Mouse (Mus musculus) limb, embryonic 11.5 days (tissue): ENCODE data around the gene Cep70. TPM values are rescaled to one million over a fixed set of nuclear protein-coding genes. Genes with fewer than 3 reads are reported as not detected.
A peak's percentile ranks its signal among the peaks of the same experiment; 100 is the strongest.

Experiments
- ATAC-seq: fragments of 200-750 bp; cut with Nextera tagmentation; 2 replicates; pipeline ENCODE4 v1.8.0; 2017; ENCODE audit warnings: low read depth; ENCODE audit not compliant: insufficient number of reproducible peaks, low FRiP score, low TSS enrichment
- DNase-seq: peaks from one replicate; pipeline ENCODE4 v3.0.0-alpha.2; 2015; ENCODE audit warnings: low spot score
- H3K27ac ChIP-seq: fragments of 300-500 bp; sonication (generic); replicated peaks from 2 replicates; pipeline ENCODE4 v1.5.1; 2014; ENCODE audit warnings: low read depth, mild to moderate bottlenecking, low read length
- H3K27me3 ChIP-seq: fragments of 300-500 bp; sonication (generic); 2 replicates; pipeline ENCODE4 v1.6.1; 2014; ENCODE audit warnings: mild to moderate bottlenecking, low read length, mixed read lengths; ENCODE audit not compliant: control insufficient read depth, insufficient read depth
- H3K36me3 ChIP-seq: fragments of 300-500 bp; sonication (generic); 2 replicates; pipeline ENCODE4 v1.6.1; 2014; ENCODE audit warnings: mild to moderate bottlenecking, low read length, moderate library complexity, mixed read lengths; ENCODE audit not compliant: control insufficient read depth, insufficient read depth
- H3K4me1 ChIP-seq: fragments of 300-500 bp; sonication (generic); 2 replicates; pipeline ENCODE4 v1.6.1; 2014; ENCODE audit warnings: low read length, mixed read lengths; ENCODE audit not compliant: control insufficient read depth, insufficient read depth
- H3K4me2 ChIP-seq: fragments of 300-500 bp; sonication (generic); 2 replicates; pipeline ENCODE4 v1.6.1; 2014; ENCODE audit warnings: low read depth, mild to moderate bottlenecking, moderate library complexity; ENCODE audit not compliant: severe bottlenecking
- H3K4me3 ChIP-seq: fragments of 300-500 bp; sonication (generic); 2 replicates; pipeline ENCODE4 v1.5.1; 2014; ENCODE audit warnings: low read depth, low read length
- H3K9ac ChIP-seq: fragments of 300-500 bp; sonication (generic); 2 replicates; pipeline ENCODE4 v1.6.1; 2014; ENCODE audit warnings: mild to moderate bottlenecking, low read length
- H3K9me3 ChIP-seq: fragments of 300-500 bp; sonication (generic); 2 replicates; pipeline ENCODE4 v1.6.1; 2016; ENCODE audit warnings: low read length; ENCODE audit not compliant: control insufficient read depth
- WGBS: fragments of 180-500 bp; shearing (Covaris S2); extraction: QIAGEN DNeasy Blood & Tissue Kit; methylation state at CpG from one replicate; pipeline ENCODE4 v1.1.7; 2014; 5-methylcytosine and 5-hydroxymethylcytosine counted together
- polyA plus RNA-seq: library from polyadenylated mRNA; unstranded; fragments of >200 nt; fragmentation: Nextera tagmentation; extraction: Ambion mirVana; gene quantifications from 2 replicates; pipeline ENCODE4 v1.2.1, GENCODE M21; 2014

Gene Cep70
- polyA plus RNA-seq, 1 experiment from 2014 or later: 46.5 TPM

DNA sequence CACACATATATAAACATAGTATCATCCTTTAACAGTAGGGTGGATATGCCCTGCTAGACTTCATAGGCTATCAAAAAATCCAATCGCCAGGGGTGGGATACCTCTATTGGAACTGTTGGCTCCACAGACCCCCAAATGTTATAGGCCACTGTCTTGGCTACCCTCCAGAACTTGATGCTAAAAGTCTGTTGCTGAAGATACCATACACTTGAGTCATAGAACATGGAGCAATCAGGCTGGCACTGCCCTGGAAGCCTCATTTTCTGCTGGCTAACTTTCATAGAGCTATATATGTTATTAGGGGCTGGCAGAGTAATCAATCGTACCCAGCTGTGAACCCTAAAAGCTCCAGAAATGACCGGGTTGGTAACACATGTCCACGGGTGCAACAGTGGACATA lies 82.8 kb downstream of the Cep70 start:
- DNase-seq (no peak), ATAC-seq (no peak)
- no peak overlapping the region for H3K4me2 ChIP-seq
- H3K4me3 ChIP-seq: no peak overlapping the region
- no peaks in the 10 kb centered on the region for H3K4me1 ChIP-seq
- H3K9ac ChIP-seq: no peak overlapping the region
- WGBS: 85% methylated on average over 4 of the region's 4 CpGs
- no peaks in the 10 kb centered on the region for H3K27me3 ChIP-seq
- H3K9me3 ChIP-seq: no peaks in the 10 kb centered on the region
- H3K27ac ChIP-seq: no peak overlapping the region
- H3K36me3 ChIP-seq: no peaks in the 10 kb centered on the region

DNA sequence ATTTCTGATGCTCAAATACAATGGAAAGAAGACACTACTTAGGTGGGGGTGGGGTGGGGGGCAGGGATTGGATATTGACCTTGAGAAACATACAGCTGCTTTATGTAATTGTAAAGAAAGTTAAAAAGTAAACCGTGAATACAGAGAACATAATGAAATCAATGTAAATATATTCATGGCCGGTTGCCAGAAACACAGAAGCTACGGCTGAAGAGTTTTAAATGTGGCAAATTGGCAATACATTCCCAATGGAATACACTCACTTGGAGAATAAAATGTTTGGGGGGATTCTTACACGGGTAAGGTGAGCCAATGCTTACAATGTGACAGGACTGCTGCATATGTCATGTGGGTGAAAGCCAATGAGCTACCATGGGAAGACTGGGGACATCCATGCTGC lies 83.7 kb downstream of the Cep70 start:
- no peaks in the 10 kb centered on the region for H3K4me1 ChIP-seq
- no peaks in the 10 kb centered on the region for H3K27me3 ChIP-seq
- no peaks in the 10 kb centered on the region for H3K36me3 ChIP-seq
- H3K27ac ChIP-seq: no peak overlapping the region
- H3K9me3 ChIP-seq: no peaks in the 10 kb centered on the region
- 91% methylated on average over 4 of the region's 4 CpGs for whole genome bisulfite sequencing
- DNase-seq (no peak), ATAC-seq (no peak)
- no peak overlapping the region for H3K4me2 ChIP-seq
- no peak overlapping the region for H3K4me3 ChIP-seq
- no peak overlapping the region for H3K9ac ChIP-seq

DNA sequence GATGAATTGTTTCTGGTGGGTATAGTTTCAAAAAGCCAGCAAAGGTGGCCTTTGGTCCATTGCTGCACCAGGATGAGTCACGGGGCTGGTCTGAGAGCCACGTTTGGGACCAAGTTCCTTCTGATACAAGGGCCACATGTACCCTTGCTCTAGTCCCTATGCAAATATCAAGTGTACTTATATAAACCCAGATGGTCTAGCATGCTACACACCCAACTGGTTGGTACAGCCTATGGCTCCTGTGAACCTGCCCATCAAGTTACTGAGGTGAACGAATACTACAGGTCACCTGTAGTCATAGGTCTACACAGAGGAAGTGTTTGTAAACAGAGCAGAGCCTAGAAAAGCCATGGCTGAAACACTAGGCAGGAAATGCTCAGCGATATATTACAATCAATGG lies 93.4 kb downstream of the Cep70 start:
- WGBS: 89% methylated on average over 4 of the region's 4 CpGs

DNA sequence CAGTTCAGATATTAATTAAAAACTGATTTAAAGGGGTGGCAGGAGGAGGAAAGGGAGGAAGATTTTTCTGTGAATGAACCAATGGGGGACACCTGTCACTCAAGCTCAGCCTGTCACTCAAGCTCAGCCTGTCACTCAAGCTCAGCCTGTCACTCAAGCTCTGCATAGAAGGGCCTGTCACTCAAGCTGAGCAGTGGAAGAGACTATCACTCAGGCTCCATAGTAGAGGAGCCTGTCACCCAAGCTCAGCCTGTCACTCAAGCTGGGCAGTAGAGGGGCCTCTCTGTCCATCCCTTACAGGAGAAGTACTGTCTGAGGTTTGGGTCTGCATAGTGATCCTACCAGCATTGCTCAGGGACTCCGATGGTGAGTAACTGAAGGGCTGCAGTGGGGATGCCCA lies 95.1 kb downstream of the Cep70 start:
- H3K4me1 ChIP-seq: no peaks in the 10 kb centered on the region
- DNase-seq: no peak
- no peak overlapping the region for H3K9ac ChIP-seq
- H3K4me2 ChIP-seq: no peak overlapping the region
- no peaks in the 10 kb centered on the region for H3K27me3 ChIP-seq
- no peak overlapping the region for H3K27ac ChIP-seq
- no peaks in the 10 kb centered on the region for H3K9me3 ChIP-seq
- H3K36me3 ChIP-seq: no peaks in the 10 kb centered on the region
- WGBS: 81% methylated on average over 1 of the region's 1 CpGs
- 0 out of 2 replicates have a peak, but pooled peaks have one; percentile 56 for ATAC-seq
- H3K4me3 ChIP-seq: no peak overlapping the region

More for the DNA sequence above, 93.4 kb downstream of the Cep70 start:
- H3K36me3 ChIP-seq: no peaks in the 10 kb centered on the region
- no peak overlapping the region for H3K4me2 ChIP-seq
- H3K27ac ChIP-seq: no peak overlapping the region
- no peak overlapping the region for H3K9ac ChIP-seq
- DNase-seq: no peak
- no peak overlapping the region for H3K4me3 ChIP-seq
- no peaks in the 10 kb centered on the region for H3K9me3 ChIP-seq
- H3K27me3 ChIP-seq: no peaks in the 10 kb centered on the region
- ATAC-seq: no peak
- H3K4me1 ChIP-seq: no peaks in the 10 kb centered on the region

DNA sequence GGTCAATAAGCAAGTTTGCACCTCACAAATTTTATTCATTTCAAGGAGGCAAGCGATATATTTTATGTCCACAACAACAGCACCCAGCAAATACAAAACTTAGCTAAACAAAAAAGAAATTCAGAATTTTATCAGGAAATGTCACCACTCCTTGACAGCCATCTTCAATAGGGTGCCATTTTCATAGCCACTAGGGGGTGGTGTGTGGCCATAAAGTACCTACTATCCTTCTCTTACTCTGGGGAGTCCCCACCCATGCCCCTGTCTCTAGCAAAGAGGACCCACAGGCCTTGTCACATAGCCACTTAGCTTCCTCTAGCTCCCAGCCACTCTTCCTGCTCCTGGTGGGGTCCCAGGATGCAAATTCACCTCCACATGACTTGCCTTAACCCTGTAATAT lies 96.0 kb downstream of the Cep70 start:
- DNase-seq (no peak), ATAC-seq (no peak)
- H3K9me3 ChIP-seq: no peaks in the 10 kb centered on the region
- H3K9ac ChIP-seq: no peak overlapping the region
- no peaks in the 10 kb centered on the region for H3K4me1 ChIP-seq
- H3K27ac ChIP-seq: no peak overlapping the region
- no peaks in the 10 kb centered on the region for H3K36me3 ChIP-seq
- no peak overlapping the region for H3K4me3 ChIP-seq
- H3K4me2 ChIP-seq: no peak overlapping the region
- no peaks in the 10 kb centered on the region for H3K27me3 ChIP-seq
- 79% methylated on average over 1 of the region's 1 CpGs for WGBS

DNA sequence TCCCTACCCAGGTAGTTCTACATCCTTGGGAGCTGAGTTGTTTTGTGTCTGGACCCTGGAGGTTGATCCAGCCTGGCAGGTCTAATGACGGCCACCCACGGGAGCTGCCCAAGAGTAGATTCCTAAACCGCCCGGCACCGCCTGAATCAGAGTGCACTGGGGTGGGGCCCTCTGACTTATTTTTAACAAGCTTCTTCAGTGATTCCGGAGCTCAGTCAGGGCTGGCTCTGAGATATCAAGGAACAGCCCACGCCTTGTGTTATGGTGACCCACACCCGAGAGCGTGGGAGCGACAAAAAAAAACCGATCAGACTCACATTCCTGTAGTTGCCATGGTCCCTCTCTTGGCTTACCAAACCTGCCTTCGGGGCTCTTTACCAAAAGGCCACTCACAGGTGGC lies 97.0 kb downstream of the Cep70 start:
- Histone ChIP-seq H3K36me3 (no peaks in the 10 kb centered on the region), H3K9ac (no peak overlapping the region), H3K9me3 (no peaks in the 10 kb centered on the region), H3K4me3 (no peak overlapping the region), H3K4me1 (no peaks in the 10 kb centered on the region), H3K4me2 (no peak overlapping the region), H3K27ac (no peak overlapping the region), H3K27me3 (no peaks in the 10 kb centered on the region)
- 83% methylated on average over 12 of the region's 12 CpGs for WGBS
- no peak for ATAC-seq
- no peak for DNase-seq

DNA sequence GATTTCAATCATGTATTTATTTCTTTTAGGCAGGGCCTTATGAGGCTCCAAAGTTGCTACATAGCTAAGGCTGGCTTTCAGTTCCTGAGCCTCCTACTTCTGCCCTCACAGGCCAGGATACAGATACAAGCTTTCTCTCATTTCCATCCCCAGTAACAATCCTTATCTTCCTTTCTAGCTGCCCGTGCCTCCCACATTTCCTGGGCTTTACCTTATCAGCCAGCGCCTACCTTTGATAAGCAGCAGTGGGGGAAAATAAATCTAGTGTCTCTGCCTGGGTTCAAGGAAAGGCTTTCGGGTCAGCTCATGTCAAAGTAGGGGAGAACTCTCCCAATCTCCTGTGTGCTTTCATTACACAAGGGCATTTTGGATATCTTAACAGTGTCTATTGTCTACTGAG lies 98.4 kb downstream of the Cep70 start:
- ATAC-seq (no peak), DNase-seq (no peak)
- Histone ChIP-seq H3K4me2 (no peak overlapping the region), H3K36me3 (no peaks in the 10 kb centered on the region), H3K4me3 (no peak overlapping the region), H3K9me3 (no peaks in the 10 kb centered on the region), H3K27me3 (no peaks in the 10 kb centered on the region), H3K27ac (no peak overlapping the region), H3K4me1 (no peaks in the 10 kb centered on the region), H3K9ac (no peak overlapping the region)
- 74% methylated on average over 3 of the region's 3 CpGs for WGBS

DNA sequence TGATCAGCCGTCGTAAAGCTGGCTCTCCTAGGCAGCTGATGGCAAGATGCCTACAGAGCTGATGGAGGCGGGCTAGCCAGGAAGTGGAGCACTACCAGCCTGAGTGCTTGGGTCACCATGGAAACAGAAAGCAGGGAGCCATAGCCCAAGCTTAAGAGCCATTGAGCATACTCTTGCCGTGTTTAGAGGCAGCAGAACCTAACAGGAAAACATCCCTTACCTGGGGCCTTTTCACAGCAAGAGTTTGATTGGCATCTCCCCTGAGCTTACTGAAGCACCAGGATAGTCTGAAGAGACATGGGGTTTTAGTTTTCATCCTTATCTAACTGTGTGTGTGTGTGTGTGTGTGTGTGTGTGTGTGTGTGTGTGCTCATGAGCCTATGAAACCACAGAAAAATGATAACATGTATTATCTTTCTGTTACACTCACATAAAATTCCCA lies 102.2 kb downstream of the Cep70 start:
- Histone ChIP-seq H3K4me2 (no peak overlapping the region), H3K9me3 (no peaks in the 10 kb centered on the region), H3K9ac (no peak overlapping the region), H3K4me1 (no peaks in the 10 kb centered on the region), H3K4me3 (no peak overlapping the region), H3K27me3 (no peaks in the 10 kb centered on the region), H3K36me3 (no peaks in the 10 kb centered on the region), H3K27ac (no peak overlapping the region)
- DNase-seq: no peak
- WGBS: 27% methylated on average over 4 of the region's 4 CpGs
- no peak for ATAC-seq
